Mouse (Mus musculus) testis, adult 2 months (tissue): ENCODE data around the gene Elfn2. TPM values are rescaled to one million over a fixed set of nuclear protein-coding genes. Genes with fewer than 3 reads are reported as not detected.

Source experiments
- H3K27ac ChIP-seq: fragments of 200-500 bp; 2 replicates; pipeline ENCODE4 v1.5.1; 2012; ENCODE audit warnings: low read depth, low read length; ENCODE audit not compliant: control insufficient read depth, insufficient read depth
- H3K27me3 ChIP-seq: fragments of 200-500 bp; 2 replicates; pipeline ENCODE4 v1.6.1; 2012; ENCODE audit warnings: mild to moderate bottlenecking, low read length, moderate library complexity; ENCODE audit not compliant: control insufficient read depth, insufficient read depth
- H3K36me3 ChIP-seq: fragments of 200-500 bp; 2 replicates; pipeline ENCODE4 v1.6.1; 2012; ENCODE audit warnings: mild to moderate bottlenecking, low read length; ENCODE audit not compliant: control insufficient read depth, insufficient read depth
- H3K4me1 ChIP-seq: fragments of 200-500 bp; 2 replicates; pipeline ENCODE4 v1.6.1; 2012; ENCODE audit warnings: low read length; ENCODE audit not compliant: control insufficient read depth, insufficient read depth
- H3K4me3 ChIP-seq: fragments of 200-500 bp; 2 replicates; pipeline ENCODE4 v1.5.1; 2012; ENCODE audit warnings: low read depth, mild to moderate bottlenecking, low read length, moderate library complexity, mixed read lengths; ENCODE audit not compliant: control insufficient read depth
- CTCF ChIP-seq: fragments of 200-500 bp; IDR thresholded peaks from 2 replicates; pipeline ENCODE4 v1.5.1; 2012; ENCODE audit warnings: low read depth, mild to moderate bottlenecking, inconsistent platforms, low read length, moderate library complexity; ENCODE audit not compliant: control insufficient read depth, insufficient read depth, insufficient replicate concordance
- POLR2A ChIP-seq: fragments of 200-500 bp; IDR thresholded peaks from 2 replicates; pipeline ENCODE4 v1.6.1; 2012; ENCODE audit warnings: low read depth, mild to moderate bottlenecking, inconsistent platforms, low read length, moderate library complexity; ENCODE audit not compliant: control insufficient read depth
- polyA plus RNA-seq: library from polyadenylated mRNA; depleted of rRNA; stranded (reverse); fragments of >200 nt; gene quantifications from 2 replicates; pipeline ENCODE4 v1.2.3, GENCODE M21; 2012

The Elfn2 gene
- polyA plus RNA-seq, 1 experiment: 6.7 TPM

DNA sequence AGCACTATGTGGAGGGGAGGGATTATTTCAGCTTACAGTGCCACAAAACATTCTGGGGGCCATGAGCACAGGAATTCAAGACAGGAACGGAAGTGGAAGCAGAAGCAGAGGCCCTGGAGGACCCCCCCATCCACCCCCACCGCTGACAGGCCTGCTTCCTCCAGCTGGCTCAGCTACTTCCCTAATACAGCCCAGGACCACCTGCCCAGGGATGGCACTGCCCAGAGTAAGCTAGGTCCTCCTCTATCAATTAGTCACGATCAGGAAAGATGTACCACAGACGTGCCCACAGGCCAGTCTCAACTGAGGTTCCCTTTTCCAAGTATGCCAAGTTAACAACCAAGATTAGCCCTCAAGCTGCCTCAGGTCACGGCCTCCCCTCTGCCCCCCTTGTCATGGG lies 35.6 kb upstream of the Elfn2 start:
- H3K36me3 ChIP-seq: no peaks in the 10 kb centered on the region
- H3K27ac ChIP-seq: no peak overlapping the region
- H3K27me3 ChIP-seq: no peaks in the 10 kb centered on the region
- no peaks in the 10 kb centered on the region; the same call in 1 of the 2 replicates for H3K4me1 ChIP-seq
- no peak overlapping the region for H3K4me3 ChIP-seq
- TF ChIP-seq POLR2A (no peak), CTCF (no peak)

DNA sequence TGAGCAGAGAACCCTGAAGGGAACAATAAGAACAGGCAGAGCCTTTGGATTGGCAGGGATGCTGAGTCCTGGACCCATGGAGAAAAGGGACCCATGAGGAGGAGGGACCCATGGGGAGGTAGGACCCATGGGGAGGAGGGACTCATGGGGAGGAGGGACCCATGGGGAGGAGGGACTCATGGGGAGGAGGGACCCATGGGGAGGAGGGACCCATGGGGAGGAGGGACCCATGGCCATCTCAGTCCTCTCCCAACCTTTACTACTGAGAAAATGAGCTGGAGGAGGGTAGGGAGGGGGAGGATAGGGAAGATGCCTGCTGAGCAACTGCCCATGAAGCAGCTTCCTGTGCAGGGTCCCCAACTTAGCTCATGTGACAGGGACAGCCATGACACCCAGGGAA lies 34.4 kb upstream of the Elfn2 start:
- no peaks in the 10 kb centered on the region for H3K36me3 ChIP-seq
- H3K4me1 ChIP-seq: no peaks in the 10 kb centered on the region; the same call in 1 of the 2 replicates
- no peak for TF ChIP-seq POLR2A
- TF ChIP-seq CTCF: no peak
- H3K27ac ChIP-seq: no peak overlapping the region
- H3K27me3 ChIP-seq: no peaks in the 10 kb centered on the region
- no peak overlapping the region for H3K4me3 ChIP-seq

DNA sequence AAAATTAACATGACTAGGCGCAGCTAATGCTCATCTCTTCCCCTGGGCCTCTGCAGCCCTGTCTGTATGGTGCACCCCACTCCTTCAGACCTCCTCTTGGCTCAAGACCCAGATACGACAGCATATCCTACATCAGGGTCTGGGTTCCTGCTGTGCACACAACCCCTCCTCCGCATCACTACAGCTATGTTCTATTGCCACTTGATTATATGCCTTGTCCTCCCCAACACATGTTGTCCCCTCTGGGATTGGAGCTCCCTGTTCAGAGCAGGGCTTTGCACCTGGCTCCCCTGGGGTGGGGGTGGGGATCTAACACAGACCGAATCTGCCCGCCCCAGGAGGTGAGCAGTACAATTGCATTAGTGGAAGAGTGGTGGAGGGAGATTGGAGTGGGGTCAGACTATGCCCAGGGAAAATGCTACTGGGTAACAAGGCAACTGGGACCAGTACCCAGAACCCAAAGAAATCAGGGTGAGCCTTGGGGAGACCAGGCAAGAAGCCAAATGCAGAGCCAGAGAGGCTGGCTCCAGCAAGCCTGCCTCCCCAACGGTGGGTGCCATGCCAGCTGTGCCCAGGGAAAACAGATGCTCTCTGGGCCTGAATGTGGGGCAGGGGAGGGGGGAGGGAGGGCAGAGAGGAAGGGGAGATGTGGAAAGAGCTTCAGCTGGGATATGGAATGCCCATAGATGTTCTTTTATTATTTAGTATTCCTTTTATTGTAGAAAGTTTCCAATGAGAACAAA lies 32.2 kb upstream of the Elfn2 start:
- Histone ChIP-seq H3K27ac (no peak overlapping the region), H3K27me3 (no peaks in the 10 kb centered on the region), H3K4me1 (no peaks in the 10 kb centered on the region), H3K36me3 (no peaks in the 10 kb centered on the region), H3K4me3 (no peak overlapping the region)
- no peak for TF ChIP-seq POLR2A
- TF ChIP-seq CTCF: no peak

DNA sequence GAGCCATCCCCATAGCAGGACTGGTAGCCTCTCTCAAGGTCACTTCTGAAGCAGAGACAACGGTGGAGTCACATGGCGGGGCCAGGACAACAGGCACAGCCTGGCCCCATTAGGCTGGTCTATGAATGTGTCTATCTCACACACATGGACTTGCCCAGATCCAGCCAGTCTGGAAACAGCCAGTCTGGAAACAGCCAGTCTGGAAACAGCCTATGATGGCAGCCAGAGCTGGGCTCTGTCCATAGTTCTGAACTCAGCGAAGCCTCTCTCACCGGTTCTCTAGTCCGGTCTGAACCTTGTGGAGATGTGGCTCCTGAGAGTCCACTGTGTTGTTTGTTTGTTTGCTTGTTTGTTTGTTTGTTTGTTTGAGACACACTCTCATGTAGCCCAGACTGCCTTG lies 31.3 kb upstream of the Elfn2 start:
- Histone ChIP-seq H3K4me1 (no peaks in the 10 kb centered on the region), H3K27me3 (no peaks in the 10 kb centered on the region), H3K4me3 (no peak overlapping the region), H3K36me3 (no peaks in the 10 kb centered on the region), H3K27ac (no peak overlapping the region)
- TF ChIP-seq POLR2A: no peak
- no peak for TF ChIP-seq CTCF

DNA sequence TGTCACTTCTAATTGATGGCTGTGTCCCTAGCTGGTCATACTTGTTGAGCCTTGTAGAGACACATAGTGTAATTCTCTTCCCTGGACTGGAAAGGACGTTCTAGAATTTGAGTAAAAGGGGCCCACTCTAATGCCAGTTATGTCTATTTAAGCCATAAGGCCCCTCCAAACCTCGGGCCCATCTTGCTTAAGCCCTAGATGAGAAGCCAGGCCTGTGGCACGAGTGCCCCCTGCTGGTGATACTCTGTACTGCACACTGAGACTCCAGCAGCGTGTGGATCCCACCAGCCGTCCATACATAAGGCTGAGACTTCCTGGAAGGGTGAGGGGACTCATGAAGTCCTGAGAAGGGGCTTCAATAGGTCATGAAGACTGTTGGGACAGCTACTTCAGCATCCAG lies 25.6 kb upstream of the Elfn2 start:
- no peaks in the 10 kb centered on the region for H3K4me1 ChIP-seq
- TF ChIP-seq POLR2A (no peak), CTCF (peak; percentile 99)
- no peak overlapping the region for H3K27ac ChIP-seq

DNA sequence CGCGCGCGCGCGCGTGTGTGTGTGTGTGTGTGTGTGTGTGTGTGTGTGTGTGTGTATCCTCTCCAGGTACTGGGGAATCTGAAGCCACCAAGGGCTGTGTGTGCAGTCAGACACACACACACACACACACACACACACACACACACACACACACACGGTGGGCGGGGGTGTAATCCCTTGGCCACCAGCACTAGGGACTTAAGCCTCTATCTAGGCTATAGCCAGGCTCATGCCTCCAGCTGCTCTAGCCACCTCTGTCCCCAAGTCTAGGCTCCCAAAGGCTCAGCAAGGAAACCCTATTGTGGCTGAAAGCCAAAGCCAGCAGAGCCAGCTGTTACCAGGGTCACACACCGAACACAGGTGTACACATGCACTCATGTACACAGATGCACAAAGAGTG lies 24.3 kb upstream of the Elfn2 start:
- no peak overlapping the region for H3K27ac ChIP-seq
- H3K4me1 ChIP-seq: no peaks in the 10 kb centered on the region

More for the DNA sequence above, 25.6 kb upstream of the Elfn2 start:
- Histone ChIP-seq H3K36me3 (no peaks in the 10 kb centered on the region), H3K4me3 (no peak overlapping the region), H3K27me3 (no peaks in the 10 kb centered on the region)

DNA sequence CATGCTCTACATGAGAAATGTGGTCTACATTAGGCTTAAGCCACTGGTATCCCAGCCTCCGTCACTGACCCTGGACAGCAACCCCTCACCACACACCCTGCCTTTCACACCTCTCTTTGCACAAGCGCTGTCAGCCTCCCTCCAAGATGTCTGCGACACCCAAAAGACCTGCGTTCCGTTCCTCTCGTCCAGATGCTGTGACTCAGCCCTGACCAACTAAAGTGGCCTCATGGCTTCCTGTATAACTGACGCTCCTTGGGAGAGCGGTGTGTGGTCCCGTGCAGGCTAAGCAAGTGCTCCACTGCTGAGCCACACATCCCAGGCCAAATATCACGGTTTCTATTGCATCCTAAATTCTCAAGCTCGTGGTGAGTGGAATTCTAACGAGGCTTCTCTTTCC lies 22.1 kb upstream of the Elfn2 start:
- H3K36me3 ChIP-seq: no peaks in the 10 kb centered on the region
- no peak overlapping the region for H3K4me3 ChIP-seq
- H3K27me3 ChIP-seq: no peaks in the 10 kb centered on the region
- no peaks in the 10 kb centered on the region for H3K4me1 ChIP-seq
- no peak for TF ChIP-seq CTCF
- TF ChIP-seq POLR2A: no peak
- H3K27ac ChIP-seq: no peak overlapping the region

More for the DNA sequence above, 24.3 kb upstream of the Elfn2 start:
- TF ChIP-seq POLR2A: no peak
- no peak for TF ChIP-seq CTCF
- Histone ChIP-seq H3K27me3 (no peaks in the 10 kb centered on the region), H3K36me3 (no peaks in the 10 kb centered on the region), H3K4me3 (no peak overlapping the region)

GRCm38 (mm10) chr15:78737146-78737545 lies 18.6 kb upstream of the Elfn2 start:
- Histone ChIP-seq H3K4me1 (no peaks in the 10 kb centered on the region), H3K4me3 (no peak overlapping the region), H3K27me3 (no peaks in the 10 kb centered on the region), H3K36me3 (no peaks in the 10 kb centered on the region), H3K27ac (no peak overlapping the region)
- TF ChIP-seq CTCF: no peak
- TF ChIP-seq POLR2A: no peak
